Mouse (Mus musculus): ENCODE measurements around the gene Ccr4.

Ccr4 gene

DNA sequence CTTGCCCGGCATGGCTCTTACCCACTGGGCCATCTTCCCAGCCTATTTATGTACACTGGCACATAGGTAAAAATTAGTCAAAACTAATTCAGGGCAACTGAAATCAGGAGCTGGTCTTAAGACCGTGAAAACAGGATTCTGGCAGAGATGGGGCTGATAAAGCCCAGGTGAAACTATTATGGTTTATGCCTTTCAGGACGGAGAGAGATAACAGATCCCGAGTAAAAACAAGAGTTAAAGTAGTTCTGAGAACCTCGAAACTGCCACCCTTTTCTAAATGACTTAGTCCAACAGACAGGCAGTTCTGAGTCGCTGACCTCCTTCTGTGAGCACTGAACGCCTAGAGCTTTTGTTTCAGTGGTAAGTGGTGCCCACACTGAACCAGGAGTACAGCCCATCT is 32.8 kb downstream of the Ccr4 start:
- no peak for DNase-seq (ENCODE audit: low read depth, low spot score)

DNA sequence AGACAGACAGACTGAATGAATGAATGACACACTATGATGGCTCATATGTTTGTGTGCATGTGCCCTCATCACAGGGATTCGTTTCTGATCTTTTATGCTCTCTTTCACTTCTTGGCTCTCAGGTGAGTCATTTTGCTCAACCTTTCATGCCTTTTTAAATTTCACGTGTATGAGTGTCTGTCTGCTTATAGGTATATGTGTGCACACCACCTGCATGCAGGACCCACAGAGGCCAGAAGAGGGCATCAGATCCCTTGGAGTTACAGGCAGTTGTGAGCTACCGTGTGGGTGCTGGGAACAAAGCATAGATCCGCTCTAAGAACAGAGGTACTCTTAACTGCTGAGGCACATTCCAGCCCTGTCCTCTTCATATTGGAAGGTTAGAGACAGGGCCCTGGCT is 36.0 kb downstream of the Ccr4 start:
- no peak for DNase-seq (ENCODE audit: low read depth, low spot score)

DNA sequence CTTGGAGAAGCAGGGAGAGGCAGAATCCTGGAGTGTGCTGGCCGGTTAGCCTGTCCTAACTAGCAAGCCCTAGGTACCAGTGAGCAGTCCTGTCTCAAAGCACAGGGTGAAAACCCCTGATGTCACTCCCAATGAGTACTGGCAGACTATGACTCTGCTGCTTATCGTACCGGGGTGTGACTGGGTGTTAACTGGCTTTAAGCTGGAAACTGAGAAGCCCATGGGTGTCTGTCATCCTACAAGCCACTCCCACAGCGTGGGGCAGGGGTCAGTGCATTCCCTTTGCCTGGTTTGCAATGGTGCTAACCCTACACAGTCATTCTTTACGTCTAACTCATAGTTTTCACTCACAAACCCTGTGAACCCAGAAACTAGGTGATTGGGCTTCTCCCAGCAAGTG is 36.5 kb downstream of the Ccr4 start:
- no peak for DNase-seq (ENCODE audit: low read depth, low spot score)

DNA sequence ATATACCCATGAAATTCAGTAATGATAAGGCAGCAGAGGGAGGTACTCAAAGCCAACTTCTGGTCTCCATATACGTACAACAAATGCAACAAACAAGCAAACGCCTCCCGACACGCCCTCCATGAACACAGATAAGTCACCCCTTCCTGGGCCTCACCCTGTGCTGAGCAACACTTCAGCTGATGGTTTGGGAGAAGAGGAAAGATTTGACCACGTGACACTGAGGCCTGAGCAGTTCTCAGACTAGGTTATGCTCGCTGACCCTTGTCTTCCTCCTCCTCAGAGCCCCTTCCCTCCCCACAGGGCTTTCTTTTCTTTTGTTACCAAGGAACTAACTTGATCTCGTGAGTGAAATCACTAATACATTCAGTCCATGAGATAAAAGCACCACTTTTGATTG is 37.8 kb downstream of the Ccr4 start:
- no peak for DNase-seq (ENCODE audit: low read depth, low spot score)

DNA sequence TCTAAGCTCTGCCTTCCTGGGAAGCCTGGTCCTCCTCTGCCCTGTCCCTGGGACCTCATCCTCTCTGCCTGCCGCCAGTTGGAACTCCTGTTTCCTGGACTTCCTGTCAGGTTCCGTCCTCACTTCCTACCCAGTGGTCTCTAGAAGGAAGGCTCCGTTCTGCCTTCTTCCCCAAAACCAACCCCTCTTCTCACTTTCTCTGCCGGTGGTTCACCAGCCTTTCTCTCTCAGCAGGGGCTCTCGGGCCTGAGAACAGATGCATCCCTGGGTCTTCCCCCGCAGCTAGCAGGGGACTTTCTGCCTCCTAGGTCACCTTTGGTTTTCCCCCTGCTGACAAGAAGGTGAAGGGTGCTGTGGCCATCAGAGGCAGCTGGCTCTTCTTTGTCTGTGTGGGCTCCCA is 39.3 kb downstream of the Ccr4 start:
- no peak for DNase-seq (ENCODE audit: low read depth, low spot score)

DNA sequence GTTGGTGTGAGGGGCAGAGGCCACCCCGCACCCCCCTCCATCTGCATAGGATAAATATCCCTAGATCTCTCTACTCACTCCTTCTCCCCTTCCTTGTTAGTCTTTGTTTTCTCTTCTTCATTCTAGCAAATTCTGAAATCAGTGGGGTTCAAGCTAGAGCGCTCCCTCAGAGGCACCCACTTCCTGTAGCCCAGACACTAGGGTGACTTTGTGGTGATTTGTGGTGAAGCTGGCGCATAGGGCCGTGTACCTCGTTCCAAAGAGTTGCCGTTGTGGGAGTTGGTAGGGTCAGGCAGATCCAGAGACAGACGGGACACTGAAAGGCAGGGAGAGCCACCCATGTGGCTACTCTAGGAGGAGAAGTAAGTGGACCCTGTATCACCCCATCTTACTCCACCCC is 42.1 kb downstream of the Ccr4 start:
- DNase-seq (ENCODE audit: low read depth, low spot score), result no peak

DNA sequence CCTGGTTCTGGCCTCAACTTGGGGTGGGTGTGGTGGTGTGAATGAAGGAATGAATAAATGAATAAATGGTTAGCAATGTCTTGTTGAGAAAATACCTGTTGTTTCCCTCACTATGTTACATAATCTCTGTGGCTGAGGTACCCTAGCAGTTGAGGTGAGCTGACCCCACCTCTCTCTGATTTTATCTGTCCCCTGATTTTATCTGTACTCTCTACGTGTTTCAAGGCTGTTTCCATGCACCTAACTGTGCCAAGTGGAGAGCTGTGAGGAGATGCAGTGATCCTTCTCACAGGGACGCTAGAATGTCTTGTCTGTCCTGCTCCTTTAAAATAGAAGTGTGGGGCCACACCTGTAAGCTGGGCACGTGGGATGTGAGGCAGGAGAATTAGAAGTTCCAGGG is 46.3 kb downstream of the Ccr4 start:
- no peak for DNase-seq (ENCODE audit: low read depth, low spot score)

DNA sequence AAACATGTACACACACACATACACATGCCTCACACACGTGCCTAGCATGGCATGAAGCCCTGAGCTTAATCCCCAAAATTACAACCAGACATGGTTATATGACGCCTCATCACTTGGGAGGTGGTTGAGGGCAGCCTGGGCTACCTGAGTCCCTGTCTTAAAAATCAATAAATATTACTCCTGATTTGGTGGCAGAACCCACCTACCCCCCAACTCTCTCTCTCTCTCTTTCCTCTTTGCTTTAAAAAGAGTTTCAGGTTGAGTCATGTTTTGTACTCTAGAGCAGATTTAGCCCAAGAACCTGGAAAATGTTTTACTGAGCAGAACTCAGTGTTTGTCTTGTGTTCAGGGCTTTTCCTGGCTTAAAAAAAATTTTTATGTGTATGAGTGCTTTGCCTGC is 49.3 kb downstream of the Ccr4 start:
- DNase-seq (ENCODE audit: low read depth, low spot score), result no peak

DNA sequence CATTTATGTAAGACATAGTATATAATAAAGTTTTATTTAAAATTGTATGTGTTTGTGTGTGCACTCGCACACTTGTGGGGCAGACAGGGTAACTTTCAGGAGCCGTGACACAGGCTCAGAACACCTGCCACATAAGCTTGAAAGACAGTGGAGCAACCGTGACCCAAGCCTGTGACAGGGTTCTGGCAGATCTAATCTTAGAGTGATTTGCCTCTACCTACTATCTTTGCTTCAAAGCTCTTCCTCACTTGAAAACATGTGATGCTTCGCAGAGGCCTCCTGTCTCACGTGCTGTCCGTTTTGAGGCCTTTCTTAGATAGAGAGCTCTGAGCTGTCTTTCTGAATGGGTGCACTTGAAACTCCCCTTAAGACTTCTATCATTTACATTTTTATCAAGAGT is 52.3 kb downstream of the Ccr4 start:
- no peak for DNase-seq (ENCODE audit: low read depth, low spot score)

DNA sequence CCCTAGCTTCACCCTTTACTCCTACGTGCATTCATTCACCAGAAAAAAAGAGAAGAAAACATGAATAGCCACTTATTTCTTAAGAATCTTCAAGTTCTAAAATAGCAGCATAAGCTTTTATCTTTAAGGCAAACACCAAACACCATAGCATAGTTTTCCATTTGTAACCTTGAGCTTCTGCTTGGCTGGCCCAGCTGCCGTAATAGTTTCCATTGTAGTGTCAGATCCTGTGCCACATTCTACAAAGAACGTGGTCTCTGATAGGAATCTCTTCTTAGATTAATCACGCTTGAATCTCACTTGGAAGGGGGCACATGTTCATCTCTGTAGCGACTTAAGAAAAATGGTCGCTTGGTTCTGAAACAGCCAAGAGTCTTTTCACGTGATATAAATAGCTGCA is 53.1 kb downstream of the Ccr4 start:
- no peak for DNase-seq (ENCODE audit: low read depth, low spot score)

DNA sequence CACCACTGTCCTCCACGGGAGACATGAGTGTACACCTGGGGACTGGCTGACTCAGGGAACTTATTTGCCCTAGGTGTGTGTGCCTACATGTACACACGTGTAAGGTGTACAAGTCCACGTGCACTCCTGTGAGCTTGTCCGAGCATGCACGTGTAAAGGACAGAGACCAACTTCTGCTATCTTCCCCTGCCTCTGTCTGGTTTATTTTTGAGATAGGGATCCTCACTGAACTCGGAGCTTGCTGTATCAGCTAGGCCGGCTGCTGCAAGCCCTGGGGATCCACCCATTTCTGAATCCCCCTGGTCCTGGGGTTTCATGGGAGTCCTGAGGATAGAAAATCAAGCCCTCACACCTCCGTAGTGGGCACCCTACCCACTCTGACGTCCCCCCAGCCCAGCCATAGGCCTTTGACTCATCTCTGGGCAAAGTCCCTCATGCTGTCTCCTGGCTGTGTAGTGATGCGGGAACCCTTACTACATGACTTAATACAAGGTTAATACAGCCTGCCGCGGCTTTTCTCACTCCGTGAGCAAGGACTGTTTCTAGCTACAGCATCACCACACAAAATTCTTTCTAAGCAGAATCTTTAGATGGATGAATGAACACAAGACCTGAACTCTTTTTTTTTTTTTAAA is 55.5 kb downstream of the Ccr4 start:
- DNase-seq (ENCODE audit: low read depth, low spot score), result no peak

DNA sequence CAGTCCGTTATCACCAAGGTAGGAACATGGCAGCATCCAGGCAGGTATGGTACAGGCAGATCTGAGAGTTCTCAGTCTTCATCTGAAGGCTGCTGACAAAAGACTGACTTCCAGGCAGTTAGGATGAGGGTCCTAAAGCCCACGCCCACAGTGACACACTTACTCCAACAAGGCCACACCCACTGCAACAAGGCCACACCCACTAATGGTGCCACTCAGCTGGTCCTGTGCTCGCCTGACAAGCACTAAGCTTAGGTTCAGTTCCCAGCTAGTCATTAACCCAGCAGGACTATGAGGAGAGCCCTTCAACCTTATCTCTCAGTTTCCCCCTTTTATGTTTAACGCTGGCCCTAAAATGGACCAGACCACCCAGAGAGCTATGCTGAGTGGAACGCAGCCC is 56.0 kb downstream of the Ccr4 start:
- DNase-seq (ENCODE audit: low read depth, low spot score), result no peak

DNA sequence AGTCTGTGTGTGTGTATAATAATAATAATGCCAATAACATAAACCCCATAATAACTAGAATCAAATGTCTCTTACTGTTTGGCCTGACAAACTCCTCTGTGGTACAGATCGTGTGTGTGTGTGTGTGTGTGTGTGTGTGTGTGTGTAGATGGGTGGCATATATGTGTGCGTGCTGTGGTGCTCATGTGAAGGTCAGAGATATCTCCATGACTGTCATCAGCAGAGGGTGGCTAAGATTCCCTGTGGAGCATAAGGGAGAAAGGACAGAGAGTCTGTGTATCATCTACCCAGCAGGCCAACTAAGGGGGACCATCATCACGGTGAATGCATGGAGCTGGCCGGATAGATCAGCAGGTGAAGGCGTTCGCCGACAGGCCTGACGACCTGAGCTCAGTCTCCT is 57.8 kb downstream of the Ccr4 start:
- DNase-seq (ENCODE audit: low read depth, low spot score), result no peak

DNA sequence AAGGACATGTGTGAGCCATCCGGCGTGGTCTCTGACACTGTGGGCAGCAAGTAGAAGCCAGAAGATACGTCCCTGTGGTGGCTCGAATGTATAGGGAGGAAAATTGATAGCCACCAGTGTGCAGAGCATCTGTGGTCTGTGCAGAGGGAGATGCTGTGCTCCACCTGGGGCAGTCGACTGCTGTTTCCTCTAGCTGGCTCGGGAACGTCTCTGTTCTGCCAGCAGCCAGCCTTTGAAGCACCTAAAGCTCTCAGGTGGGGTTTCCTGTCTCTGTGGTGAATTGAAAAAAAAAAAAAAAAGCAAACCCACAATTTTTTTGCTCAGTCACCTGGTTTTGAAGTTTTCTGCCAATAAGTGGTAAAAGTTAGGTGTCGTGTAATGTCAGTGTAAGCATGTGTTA is 61.4 kb downstream of the Ccr4 start:
- DNase-seq (ENCODE audit: low read depth, low spot score), result no peak

DNA sequence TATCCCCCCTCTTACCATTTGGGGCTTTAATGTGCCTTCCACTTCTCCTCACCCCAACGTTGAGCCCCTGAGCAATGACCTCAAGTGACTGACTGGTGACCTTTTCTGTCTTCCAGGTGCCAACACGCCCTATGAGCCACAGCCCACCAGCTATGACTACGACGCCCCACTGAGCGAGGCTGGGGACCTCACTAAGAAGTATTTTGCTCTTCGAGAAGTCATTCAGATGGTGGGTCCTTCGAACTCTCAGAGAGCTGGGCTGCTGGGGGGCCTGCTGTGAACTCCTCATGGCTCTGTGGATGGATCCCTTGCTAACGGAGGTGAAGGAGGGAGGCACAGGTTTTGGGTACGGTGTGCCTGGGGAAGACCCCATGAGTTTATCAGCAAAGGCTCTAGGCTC is 61.8 kb downstream of the Ccr4 start:
- DNase-seq (ENCODE audit: low read depth, low spot score), result no peak

DNA sequence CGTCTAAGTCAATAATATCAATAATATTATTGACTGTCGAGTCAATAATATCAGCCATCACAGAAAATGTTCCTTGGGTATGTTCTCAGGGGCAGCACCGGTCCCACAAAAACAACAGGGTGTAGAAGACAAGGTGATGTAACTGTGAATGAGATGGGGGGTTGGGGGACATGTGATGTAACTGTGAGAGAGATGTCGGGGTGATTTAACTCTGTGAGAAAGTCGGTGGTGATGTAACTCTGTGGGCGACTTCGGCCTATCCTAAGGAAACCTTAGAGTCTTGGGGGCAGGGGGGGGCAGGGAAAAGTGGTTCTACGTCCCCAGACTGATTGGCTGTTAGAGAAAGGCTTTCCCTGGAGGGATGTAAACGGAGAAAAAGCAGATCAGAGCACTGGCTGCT is 62.5 kb downstream of the Ccr4 start:
- no peak for DNase-seq (ENCODE audit: low read depth, low spot score)

DNA sequence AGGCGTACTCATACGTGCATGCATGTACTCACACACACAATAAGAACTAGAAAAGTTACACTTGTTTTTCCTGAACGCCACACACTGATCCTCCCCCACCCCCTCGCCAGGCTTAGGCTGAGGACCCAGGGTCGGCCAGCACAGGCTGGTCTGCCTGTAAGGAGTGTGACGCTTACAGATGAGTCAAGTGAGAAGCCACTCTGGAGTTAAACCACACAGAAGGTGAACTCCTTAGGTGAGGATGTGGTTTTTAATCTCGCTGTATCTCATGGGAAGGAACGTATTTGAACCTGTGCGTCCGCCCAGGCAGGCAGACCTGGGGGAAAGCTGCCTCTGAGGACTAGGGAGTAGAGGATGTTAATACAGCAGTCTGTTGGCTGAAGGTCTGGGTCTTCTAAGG is 64.2 kb downstream of the Ccr4 start:
- DNase-seq (ENCODE audit: low read depth, low spot score), result no peak

Measured in 3T3-L1 (cell line).